Mouse (Mus musculus) embryonic fibroblast, embryonic 13.5 days (primary cell): ENCODE results near the gene Cdh23.

ENCODE experiments used
- CTCF ChIP-seq: IDR thresholded peaks from 2 replicates; pipeline ENCODE4 v1.5.1; 2011; ENCODE audit warnings: mild to moderate bottlenecking, control low read depth, low read length, moderate library complexity, borderline replicate concordance; ENCODE audit not compliant: insufficient read depth
- POLR2A ChIP-seq: IDR thresholded peaks from 2 replicates; pipeline ENCODE4 v1.6.1; 2011; ENCODE audit warnings: low read depth, mild to moderate bottlenecking, control low read depth, low read length, moderate library complexity

- TF ChIP-seq POLR2A (no peak), CTCF (no peak)
Measured at GRCm38 (mm10) chr10:60381142-60381925, 315.0 kb downstream of the Cdh23 start.
